ENCODE assay signal across 9 mouse cellular contexts in genomic region chr6:55294549-55295131, GRCm38 (mm10). TPM values are rescaled to one million over a fixed set of nuclear protein-coding genes. Genes with fewer than 3 reads are reported as not detected.
DNase-seq lines count a peak whose midpoint lies in the region; ATAC-seq and TF ChIP-seq lines count a peak whose summit lies in the region.
"Had no signal": no experiment of that assay in that cellular context is flagged by ENCODE, and none has a peak within 500 bp of the region (broad histone marks: within the 10 kb centered on the region; RNA-seq: fewer than 3 reads in every experiment).

No protein-coding gene starts in this region.

- H3K9me3 ChIP-seq in heart, embryonic 10.5 days, result no peaks in the 10 kb centered on the region
- H3K9me3 ChIP-seq in lung, embryonic 15.5 days, result no peaks in the 10 kb centered on the region
- H3K9me3 ChIP-seq: G1E had no signal

- ATAC-seq in common myeloid progenitor, adult 5-6 weeks (replicated peaks; ENCODE audit: low read depth, poor library complexity, severe bottlenecking), result peak; percentile 79
- 0 out of 2 replicates have a peak, but pooled peaks have one; percentile 56 for ATAC-seq in lung, embryonic 15.5 days (ENCODE audit: borderline replicate concordance, extremely low read depth, low FRiP score, low TSS enrichment)

- intact Hi-C loops in heart, adult 2 months (cut with DNase I), result loop anchor here (1.0 to 10.0 kb wide), 4 partner anchors 32 to 60 kb away; no protein-coding TSS in a partner anchor
- intact Hi-C loops in heart, postnatal 25 days (cut with DNase I), result loop anchor here (1.0 to 5.0 kb wide), 2 partner anchors 48 to 58 kb away; no protein-coding TSS in a partner anchor

- no peaks in the 10 kb centered on the region for H3K79me2 ChIP-seq in heart, adult 2 months (replicated peaks; ENCODE audit: control insufficient read depth, insufficient read depth, low read length)

- no peak for TF ChIP-seq CTCF in heart, adult 2 months (IDR thresholded peaks at IDR 0.05)

- TF ChIP-seq EP300 in heart, adult 2 months (IDR thresholded peaks at IDR 0.05; ENCODE audit: insufficient read depth, low read depth, low read length), result peak; percentile 93; the same call in 1 of the 2 replicates

- peak; percentile 71 to 84 for DNase-seq in heart, adult 2 months
- DNase-seq in heart, embryonic 10.5 days (ENCODE audit: low spot score), result no peak
- DNase-seq in heart, postnatal 25 days (ENCODE audit: low spot score), result peak; percentile 67
- no peak for DNase-seq in layer of hippocampus, postnatal 10 days (ENCODE audit: low spot score in 2 of 2)
- DNase-seq in frontal cortex, postnatal 10 days (ENCODE audit: low spot score in 2 of 2), result no peak
- no peak for DNase-seq in layer of hippocampus, postnatal 14 days (ENCODE audit: low spot score in 2 of 2)

- no peaks in the 10 kb centered on the region for H3K36me3 ChIP-seq in heart, adult 2 months (ENCODE audit: control insufficient read depth, insufficient read depth, low read length)
- no peaks in the 10 kb centered on the region for H3K36me3 ChIP-seq in heart, embryonic 10.5 days
- peaks cover 6% of the 10 kb centered on the region; the same call in 1 of the 2 replicates for H3K36me3 ChIP-seq in lung, embryonic 15.5 days
- H3K36me3 ChIP-seq: G1E had no signal

- H3K4me3 ChIP-seq in heart, adult 2 months, result peak overlapping the region; percentile 22; the same call in 1 of the 2 replicates
- no peak overlapping the region for H3K4me3 ChIP-seq in heart, embryonic 10.5 days
- no peak overlapping the region for H3K4me3 ChIP-seq in lung, embryonic 15.5 days

- no peaks in the 10 kb centered on the region for H3K27me3 ChIP-seq in heart, adult 2 months (ENCODE audit: control insufficient read depth, insufficient read depth, low read length)
- H3K27me3 ChIP-seq in heart, embryonic 10.5 days (ENCODE audit: insufficient read depth, poor library complexity, severe bottlenecking), result peaks cover 8% of the 10 kb centered on the region; the same call in 1 of the 2 replicates
- H3K27me3 ChIP-seq in lung, embryonic 15.5 days, result no peaks in the 10 kb centered on the region

- H3K4me1 ChIP-seq in heart, adult 2 months (ENCODE audit: control insufficient read depth, insufficient read depth, low read length), result peaks cover 8% of the 10 kb centered on the region
- no peaks in the 10 kb centered on the region for H3K4me1 ChIP-seq in heart, embryonic 10.5 days
- no peaks in the 10 kb centered on the region for H3K4me1 ChIP-seq in lung, embryonic 15.5 days

- no peak; the same call in 1 of the 2 replicates for TF ChIP-seq POLR2A in heart, adult 2 months (IDR thresholded peaks at IDR 0.05; ENCODE audit: insufficient read depth, low read depth, low read length)

- peak overlapping the region; percentile 46 for H3K27ac ChIP-seq in heart, adult 2 months
- no peak overlapping the region for H3K27ac ChIP-seq in heart, embryonic 10.5 days
- H3K27ac ChIP-seq in lung, embryonic 15.5 days, result peak overlapping the region; percentile 56

- H3K4me2 ChIP-seq in lung, embryonic 15.5 days, result no peak overlapping the region

- no peak overlapping the region for H3K9ac ChIP-seq in heart, adult 2 months (ENCODE audit: low read depth, low read length)
- no peak overlapping the region for H3K9ac ChIP-seq in lung, embryonic 15.5 days

- 41% methylated on average over 19 of the region's 19 CpGs for WGBS in heart, adult 2 months
- 52% methylated on average over 19 of the region's 19 CpGs for WGBS in heart, embryonic 10.5 days
- 54% methylated on average over 19 of the region's 19 CpGs for WGBS in lung, embryonic 15.5 days

RNA-seq across cellular contexts. Expression of gene Aqp1, which starts 41.6 kb away (rescaled TPM):
- 100 to 1,000 TPM; 377 to 449 TPM for total RNA-seq in heart, adult 2 months (2021)
- 433 and 638 TPM in 2 replicates for polyA plus RNA-seq in heart, adult 2 months (2012; rRNA removed)
- polyA plus RNA-seq in heart, embryonic 10.5 days (2016; fragmentation: Nextera tagmentation; extraction: Ambion mirVana), result 5.1 and 8.3 TPM in 2 replicates
- total RNA-seq in common myeloid progenitor, adult 5-6 weeks (2017), result 131 and 152 TPM in 2 replicates
- total RNA-seq in heart, postnatal 25 days (2021), result 100 to 1,000 TPM; 426 to 457 TPM
- 48.8 and 57.9 TPM in 2 replicates for polyA plus RNA-seq in lung, embryonic 15.5 days (2015; fragmentation: Nextera tagmentation; extraction: Ambion mirVana)
- 1 to 10 TPM in 1 of 2 experiments, under 1 TPM in 1; 0.49 to 5.4 TPM for total RNA-seq in layer of hippocampus, postnatal 10 days (2021)
- 10 to 100 TPM in 1 of 2 experiments, 1 to 10 TPM in 1; 1.5 to 16.2 TPM for total RNA-seq in layer of hippocampus, postnatal 14 days (2021)
- polyA plus RNA-seq: G1E had no signal

Comparison
In these comparisons a context has a peak if more than half of its experiments do, and no peak if none do; other contexts are left out.
1. DNase-seq: peak in heart, adult 2 months (2 of 2) and heart, postnatal 25 days (single experiment); none in heart, embryonic 10.5 days (single experiment), layer of hippocampus, postnatal 10 days (0 of 2), frontal cortex, postnatal 10 days (0 of 2) and layer of hippocampus, postnatal 14 days (0 of 2).